Mouse (Mus musculus): ENCODE data around the gene Zfp507. TPM values are rescaled to one million over a fixed set of nuclear protein-coding genes. Genes with fewer than 3 reads are reported as not detected.

The Zfp507 gene
- 6.8 and 7.5 TPM in 2 replicates for polyA plus RNA-seq (2015; fragmentation: Nextera tagmentation; extraction: Ambion mirVana)

GRCm38 (mm10) chr7:35802906-35803595, at the start of gene Zfp507:
Gene Zfp507, minus strand, starts transcription at chr7:35803003.
- Histone ChIP-seq H3K4me1 (replicated peaks; ENCODE audit: control insufficient read depth, insufficient read depth) (no peaks in the 10 kb centered on the region), H3K36me3 (ENCODE audit: control insufficient read depth, insufficient read depth, low read length) (peaks cover 15% of the 10 kb centered on the region), H3K27ac (replicated peaks) (peak within 1 kb of the TSS; percentile 86), H3K9me3 (ENCODE audit: control insufficient read depth, low read length) (no peaks in the 10 kb centered on the region), H3K4me2 (replicated peaks; ENCODE audit: low read depth) (peak within 1 kb of the TSS; percentile 92), H3K27me3 (ENCODE audit: control insufficient read depth, insufficient read depth, low read length) (no peaks in the 10 kb centered on the region), H3K4me3 (ENCODE audit: low read depth, low read length) (peak within 1 kb of the TSS; percentile 84), H3K9ac (ENCODE audit: low read length) (peak within 1 kb of the TSS; percentile 97)
- DNase-seq (ENCODE audit: low spot score) (peak; percentile 92), ATAC-seq (ENCODE audit: low FRiP score, low TSS enrichment) (peak; percentile 95)
- no peak for TF ChIP-seq CTCF (IDR thresholded peaks at IDR 0.05; ENCODE audit: low read depth)
- no peak for TF ChIP-seq EP300 (optimal IDR thresholded peaks at IDR 0.05)
- 24% methylated on average over 22 of the region's 26 CpGs for WGBS

DNA sequence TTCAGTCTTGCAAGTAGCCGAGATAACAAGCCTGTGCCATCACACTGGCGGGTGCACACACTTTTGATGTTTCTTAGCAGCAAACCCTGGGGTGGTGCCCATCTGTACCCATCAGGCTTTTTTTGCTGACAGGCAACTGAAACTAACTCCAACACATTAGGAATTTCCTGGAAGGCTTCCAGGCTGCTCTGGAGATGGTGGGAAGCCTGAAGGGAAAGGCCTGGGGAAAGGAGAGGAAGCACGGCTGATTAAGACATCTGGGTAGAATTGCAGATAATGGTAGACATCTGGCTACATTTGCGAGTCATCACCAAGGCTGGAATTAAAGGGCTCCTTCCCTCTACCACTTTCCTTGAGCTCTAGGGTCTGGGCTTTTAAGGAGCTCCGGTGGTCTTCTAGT, 47.6 kb upstream of the Zfp507 start:
- no peak overlapping the region for H3K27ac ChIP-seq (replicated peaks)
- DNase-seq (ENCODE audit: low spot score), result no peak
- 70% methylated on average over 5 of the region's 5 CpGs for whole genome bisulfite sequencing

DNA sequence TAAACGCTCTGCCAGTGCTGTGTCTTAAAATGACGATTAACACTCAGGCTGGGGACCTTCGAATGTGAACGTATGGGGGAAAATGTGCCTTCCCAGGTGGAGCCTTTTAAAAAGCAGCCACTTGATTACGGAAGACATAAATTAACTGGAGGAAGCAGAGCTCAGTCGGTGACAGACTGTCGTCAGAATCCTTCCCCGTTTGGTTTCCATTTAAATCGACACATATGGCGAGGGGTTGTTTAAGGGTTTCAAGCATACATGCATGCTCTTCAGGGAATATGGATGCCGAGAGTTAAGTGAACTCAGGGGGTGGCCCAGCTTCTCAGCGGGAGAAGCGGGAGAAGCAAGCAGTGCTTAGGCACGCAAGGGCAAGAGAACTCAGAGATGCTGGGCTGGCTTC, 45.7 kb upstream of the Zfp507 start:
- Histone ChIP-seq H3K36me3 (ENCODE audit: control insufficient read depth, insufficient read depth, low read length) (no peaks in the 10 kb centered on the region), H3K9me3 (ENCODE audit: control insufficient read depth, low read length) (no peaks in the 10 kb centered on the region), H3K4me3 (ENCODE audit: low read depth, low read length) (no peak overlapping the region), H3K27me3 (ENCODE audit: control insufficient read depth, insufficient read depth, low read length) (no peaks in the 10 kb centered on the region), H3K4me1 (replicated peaks; ENCODE audit: control insufficient read depth, insufficient read depth) (no peaks in the 10 kb centered on the region), H3K27ac (replicated peaks) (no peak overlapping the region; the same call in 1 of the 2 replicates), H3K9ac (ENCODE audit: low read length) (no peak overlapping the region), H3K4me2 (replicated peaks; ENCODE audit: low read depth) (no peak overlapping the region)
- 36% methylated on average over 14 of the region's 14 CpGs for WGBS
- DNase-seq (ENCODE audit: low spot score) (no peak), ATAC-seq (ENCODE audit: low FRiP score, low TSS enrichment) (no peak)
- no peak for TF ChIP-seq CTCF (IDR thresholded peaks at IDR 0.05; ENCODE audit: low read depth)
- no peak for TF ChIP-seq EP300 (optimal IDR thresholded peaks at IDR 0.05)

More for the DNA sequence above, 47.6 kb upstream of the Zfp507 start:
- H3K4me1 ChIP-seq (replicated peaks; ENCODE audit: control insufficient read depth, insufficient read depth), result no peaks in the 10 kb centered on the region
- no peaks in the 10 kb centered on the region for H3K9me3 ChIP-seq (ENCODE audit: control insufficient read depth, low read length)
- H3K4me2 ChIP-seq (replicated peaks; ENCODE audit: low read depth), result no peak overlapping the region
- no peak overlapping the region for H3K4me3 ChIP-seq (ENCODE audit: low read depth, low read length)
- no peak for ATAC-seq (ENCODE audit: low FRiP score, low TSS enrichment)
- TF ChIP-seq EP300 (optimal IDR thresholded peaks at IDR 0.05) (no peak), CTCF (IDR thresholded peaks at IDR 0.05; ENCODE audit: low read depth) (no peak)
- no peaks in the 10 kb centered on the region for H3K27me3 ChIP-seq (ENCODE audit: control insufficient read depth, insufficient read depth, low read length)
- H3K36me3 ChIP-seq (ENCODE audit: control insufficient read depth, insufficient read depth, low read length), result no peaks in the 10 kb centered on the region
- H3K9ac ChIP-seq (ENCODE audit: low read length), result no peak overlapping the region

DNA sequence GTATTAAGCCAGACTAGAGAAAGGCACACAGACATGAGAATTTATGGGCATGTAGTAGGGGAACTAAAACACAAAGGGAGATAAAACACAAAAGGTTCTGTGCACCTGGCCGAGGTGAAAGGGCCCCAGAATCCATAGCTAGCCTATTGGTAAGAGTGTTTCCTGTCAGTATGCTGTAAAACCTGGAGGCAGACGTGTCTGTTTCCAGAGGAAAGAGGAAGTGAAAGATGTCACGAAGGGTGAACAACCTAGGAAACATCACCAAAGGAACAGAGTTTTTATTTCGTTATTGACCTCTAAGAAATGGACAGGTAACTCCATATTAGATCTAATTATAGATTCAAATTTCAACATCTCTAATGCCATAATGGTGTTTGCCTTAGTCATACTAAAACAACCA, 37.7 kb upstream of the Zfp507 start:
- no peak for TF ChIP-seq CTCF (IDR thresholded peaks at IDR 0.05; ENCODE audit: low read depth)
- TF ChIP-seq EP300 (optimal IDR thresholded peaks at IDR 0.05), result no peak
- Histone ChIP-seq H3K4me3 (ENCODE audit: low read depth, low read length) (no peak overlapping the region), H3K36me3 (ENCODE audit: control insufficient read depth, insufficient read depth, low read length) (no peaks in the 10 kb centered on the region), H3K27me3 (ENCODE audit: control insufficient read depth, insufficient read depth, low read length) (no peaks in the 10 kb centered on the region), H3K27ac (replicated peaks) (no peak overlapping the region), H3K9me3 (ENCODE audit: control insufficient read depth, low read length) (no peaks in the 10 kb centered on the region), H3K4me1 (replicated peaks; ENCODE audit: control insufficient read depth, insufficient read depth) (no peaks in the 10 kb centered on the region), H3K4me2 (replicated peaks; ENCODE audit: low read depth) (no peak overlapping the region), H3K9ac (ENCODE audit: low read length) (no peak overlapping the region)
- ATAC-seq (ENCODE audit: low FRiP score, low TSS enrichment) (no peak), DNase-seq (ENCODE audit: low spot score) (no peak)
- WGBS, result 68% methylated on average over 4 of the region's 4 CpGs

- no peaks in the 10 kb centered on the region for H3K9me3 ChIP-seq (ENCODE audit: control insufficient read depth, low read length)
- H3K9ac ChIP-seq (ENCODE audit: low read length), result no peak overlapping the region
- DNase-seq (ENCODE audit: low spot score) (peak; percentile 25), ATAC-seq (ENCODE audit: low FRiP score, low TSS enrichment) (peak; percentile 12; the same call in 1 of the 2 replicates)
- no peaks in the 10 kb centered on the region for H3K27me3 ChIP-seq (ENCODE audit: control insufficient read depth, insufficient read depth, low read length)
- no peaks in the 10 kb centered on the region for H3K36me3 ChIP-seq (ENCODE audit: control insufficient read depth, insufficient read depth, low read length)
- H3K4me3 ChIP-seq (ENCODE audit: low read depth, low read length), result no peak overlapping the region
- no peak overlapping the region for H3K27ac ChIP-seq (replicated peaks)
- TF ChIP-seq CTCF (IDR thresholded peaks at IDR 0.05; ENCODE audit: low read depth) (no peak), EP300 (optimal IDR thresholded peaks at IDR 0.05) (no peak)
- peak overlapping the region; percentile 36 for H3K4me2 ChIP-seq (replicated peaks; ENCODE audit: low read depth)
- 37% methylated on average over 19 of the region's 19 CpGs for WGBS
- no peaks in the 10 kb centered on the region for H3K4me1 ChIP-seq (replicated peaks; ENCODE audit: control insufficient read depth, insufficient read depth)
Measured at GRCm38 (mm10) chr7:35836851-35837250, 34.0 kb upstream of the Zfp507 start.

GRCm38 (mm10) chr7:35836415-35836814, 33.6 kb upstream of the Zfp507 start:
- H3K4me2 ChIP-seq (replicated peaks; ENCODE audit: low read depth), result no peak overlapping the region

More at GRCm38 (mm10) chr7:35836415-35836814, 33.6 kb upstream of the Zfp507 start:
- Histone ChIP-seq H3K9me3 (ENCODE audit: control insufficient read depth, low read length) (no peaks in the 10 kb centered on the region), H3K36me3 (ENCODE audit: control insufficient read depth, insufficient read depth, low read length) (no peaks in the 10 kb centered on the region), H3K9ac (ENCODE audit: low read length) (no peak overlapping the region), H3K4me3 (ENCODE audit: low read depth, low read length) (no peak overlapping the region), H3K27me3 (ENCODE audit: control insufficient read depth, insufficient read depth, low read length) (no peaks in the 10 kb centered on the region), H3K27ac (replicated peaks) (no peak overlapping the region), H3K4me1 (replicated peaks; ENCODE audit: control insufficient read depth, insufficient read depth) (no peaks in the 10 kb centered on the region)
- WGBS, result 50% methylated on average over 3 of the region's 3 CpGs
- TF ChIP-seq CTCF (IDR thresholded peaks at IDR 0.05; ENCODE audit: low read depth) (no peak), EP300 (optimal IDR thresholded peaks at IDR 0.05) (no peak)
- no peak for DNase-seq (ENCODE audit: low spot score)
- ATAC-seq (ENCODE audit: low FRiP score, low TSS enrichment), result no peak
